Mouse (Mus musculus) layer of hippocampus, adult 2 months (tissue): Measurements from ENCODE around the gene Fam118a. TPM values are rescaled to one million over a fixed set of nuclear protein-coding genes. Genes with fewer than 3 reads are reported as not detected.
"Not testable (repeated sequence)": the region's sequence is repeated elsewhere in the genome, so short reads cannot be mapped to it uniquely, and the experiment has no call there.

ENCODE experiments used
- DNase-seq, 2 experiments: peaks; one replicate each; pipeline ENCODE4 v3.0.0; 2022; ENCODE audit warnings: low spot score in 2 of 2
- H3K27ac ChIP-seq: fragments of 200-600 bp; 2 replicates; pipeline ENCODE4 v1.8.1; 2022
- H3K4me3 ChIP-seq: fragments of 200-600 bp; 2 replicates; pipeline ENCODE4 v1.8.1; 2022; ENCODE audit warnings: mild to moderate bottlenecking
- CTCF ChIP-seq: fragments of 200-600 bp; conservative IDR thresholded peaks from 2 replicates; pipeline ENCODE4 v1.8.1; 2022; ENCODE audit warnings: antibody characterized with exemption, mild to moderate bottlenecking, moderate library complexity
- total RNA-seq, 2 experiments: library from RNA; stranded (reverse); gene quantifications; 2 replicates each; pipeline ENCODE4 v1.2.3; 2021

Fam118a gene
- total RNA-seq, 2 experiments from 2014 or later: 26.9 to 35.9 TPM

DNA sequence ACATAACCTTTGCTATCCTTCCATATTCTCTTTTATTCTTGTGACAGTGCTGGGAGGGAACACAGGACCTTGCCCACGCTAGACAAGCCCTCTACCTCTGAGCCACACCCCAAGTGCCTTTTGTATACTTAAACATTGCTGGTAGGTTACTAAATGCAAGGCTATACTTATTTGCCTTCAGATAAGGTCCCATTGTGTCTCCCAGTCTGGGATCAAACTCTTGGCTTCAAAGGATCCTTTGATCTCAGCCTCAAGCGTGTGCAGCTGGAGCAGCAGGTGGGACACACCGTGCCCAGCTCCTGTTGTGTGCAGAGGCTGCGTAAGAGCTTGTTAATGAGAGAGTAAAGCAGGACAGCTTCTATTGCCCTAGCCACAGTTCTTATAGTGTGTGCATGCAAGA, 1.0 kb upstream of the Fam118a start:
- TF ChIP-seq CTCF: no peak
- no peak for DNase-seq

DNA sequence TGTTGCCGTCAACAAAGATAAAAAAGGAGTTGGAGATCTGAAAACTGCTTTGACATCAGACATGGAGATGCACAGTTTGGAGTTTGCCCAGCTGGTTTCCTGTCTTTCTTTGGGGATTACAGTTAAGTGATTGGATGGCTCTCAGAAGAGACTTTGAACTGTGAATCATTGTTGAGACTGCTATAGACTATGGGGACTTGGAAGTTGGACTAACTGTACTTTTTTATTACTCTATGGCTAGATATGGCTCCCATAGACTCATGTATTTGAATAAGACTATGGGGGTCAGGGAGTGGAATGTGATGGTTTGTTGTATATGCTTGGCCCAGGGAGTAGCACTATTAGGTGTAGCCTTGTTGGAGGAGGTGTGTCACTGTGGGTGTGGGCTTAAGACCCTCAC, 1.9 kb downstream of the Fam118a start:
- not testable (repeated sequence) for H3K27ac ChIP-seq, DNase-seq, H3K4me3 ChIP-seq

More for the DNA sequence above, 1.0 kb upstream of the Fam118a start:
- Histone ChIP-seq H3K27ac (no peak overlapping the region), H3K4me3 (no peak overlapping the region)

DNA sequence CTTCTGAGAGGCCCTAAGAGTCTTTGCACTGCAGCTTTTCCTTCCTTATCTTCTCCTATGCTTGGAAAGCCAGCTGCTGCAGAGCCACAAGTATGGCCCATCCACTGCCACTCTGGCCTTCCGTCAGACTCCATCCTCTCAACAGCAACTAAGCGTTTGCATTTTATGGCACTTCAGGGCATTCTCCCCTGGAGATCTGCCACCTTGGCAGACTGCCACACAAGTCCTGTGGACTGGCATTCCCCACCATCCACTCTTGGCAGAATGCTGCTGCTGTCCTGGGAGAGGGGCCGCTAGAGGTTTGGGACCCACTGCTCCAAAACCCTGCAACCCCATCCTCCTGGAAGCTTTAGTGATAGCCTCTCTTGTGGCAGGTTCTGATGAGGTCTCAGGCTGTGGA, 3.1 kb downstream of the Fam118a start:
- Histone ChIP-seq H3K4me3 (no peak overlapping the region), H3K27ac (no peak overlapping the region)
- TF ChIP-seq CTCF: no peak
- no peak for DNase-seq

DNA sequence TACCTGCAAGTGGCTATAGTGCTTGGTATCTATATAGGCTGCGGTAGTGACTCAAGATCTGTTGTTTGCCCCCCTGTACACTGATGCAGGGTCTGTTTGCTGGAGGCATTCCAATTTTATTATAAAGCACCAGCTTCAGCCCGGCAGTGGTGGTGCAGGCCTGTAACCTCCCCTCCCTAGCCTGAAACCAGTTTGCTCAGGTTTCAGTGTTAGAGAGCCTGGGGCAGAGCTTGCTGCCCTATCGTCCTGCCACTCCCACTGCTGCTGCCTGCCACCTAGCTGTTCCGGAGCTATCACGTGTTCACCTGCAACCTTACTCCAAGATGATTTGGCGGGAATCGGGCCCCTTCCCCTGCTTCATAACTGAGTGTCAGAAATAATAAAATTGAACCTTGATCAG, 5.2 kb downstream of the Fam118a start:
- H3K4me3 ChIP-seq, H3K27ac ChIP-seq, DNase-seq: not testable (repeated sequence)

DNA sequence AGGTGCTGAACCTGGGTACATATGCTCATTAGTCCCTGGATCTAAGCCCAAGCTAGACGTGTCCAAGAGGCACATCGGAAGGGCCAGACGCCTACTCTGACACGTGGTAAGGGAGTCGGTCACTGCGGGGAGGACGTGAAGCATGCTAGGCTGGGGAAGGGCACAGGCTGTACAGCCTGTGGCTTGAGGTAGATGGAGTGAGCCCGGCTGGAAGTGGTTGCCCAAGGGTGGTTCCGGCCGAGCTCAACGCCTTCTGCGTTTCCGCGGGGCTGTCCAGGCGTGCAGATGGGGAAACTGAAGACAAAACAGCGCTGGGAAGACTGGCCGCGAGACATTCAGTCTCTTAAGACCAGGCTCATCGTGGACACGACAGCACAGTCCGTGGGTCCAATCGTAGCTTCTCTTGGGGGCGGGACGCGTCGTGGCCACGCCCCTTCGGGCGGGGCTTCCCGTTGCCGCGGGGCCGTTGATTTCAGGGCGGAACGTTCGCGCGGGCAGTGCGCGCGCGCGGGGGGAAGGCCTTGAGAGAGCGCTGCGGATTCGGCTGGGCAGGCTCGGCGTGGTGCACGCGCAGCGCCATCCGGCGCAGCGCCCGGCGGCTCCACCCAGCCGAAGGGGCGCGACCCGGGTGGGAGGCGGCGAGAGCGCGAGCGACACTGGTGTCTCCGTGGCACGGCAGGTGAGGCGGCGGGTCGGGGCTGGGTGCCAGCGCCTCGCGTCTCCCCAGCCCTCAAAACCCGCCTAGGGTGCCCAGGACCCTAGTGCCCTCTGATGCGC, 8.0 kb downstream of the Fam118a start:
- TF ChIP-seq CTCF: no peak
- Histone ChIP-seq H3K4me3 (peak overlapping the region; percentile 87), H3K27ac (peak overlapping the region; percentile 95)
- DNase-seq: peak; percentile 95 to 98

DNA sequence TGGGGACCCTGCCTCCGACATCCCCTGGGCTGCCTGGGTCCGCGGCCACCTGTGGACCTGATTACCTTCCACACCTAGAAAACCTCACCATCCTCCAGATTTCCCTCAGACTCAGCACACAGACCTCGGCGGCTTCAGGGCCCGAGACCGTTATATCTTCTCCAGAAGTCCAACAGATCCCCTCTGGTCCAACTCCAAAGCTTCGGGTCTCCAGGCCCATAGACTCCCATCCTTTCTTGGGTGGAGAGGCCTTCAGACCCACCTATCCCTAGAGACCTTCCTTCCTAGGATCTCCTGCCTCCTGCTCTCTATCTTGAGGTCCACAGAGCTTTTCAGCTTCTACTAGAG, 8.6 kb downstream of the Fam118a start:
- TF ChIP-seq CTCF: no peak
- DNase-seq: no peak
- H3K4me3 ChIP-seq: peak overlapping the region; percentile 87
- H3K27ac ChIP-seq: peak overlapping the region; percentile 95

DNA sequence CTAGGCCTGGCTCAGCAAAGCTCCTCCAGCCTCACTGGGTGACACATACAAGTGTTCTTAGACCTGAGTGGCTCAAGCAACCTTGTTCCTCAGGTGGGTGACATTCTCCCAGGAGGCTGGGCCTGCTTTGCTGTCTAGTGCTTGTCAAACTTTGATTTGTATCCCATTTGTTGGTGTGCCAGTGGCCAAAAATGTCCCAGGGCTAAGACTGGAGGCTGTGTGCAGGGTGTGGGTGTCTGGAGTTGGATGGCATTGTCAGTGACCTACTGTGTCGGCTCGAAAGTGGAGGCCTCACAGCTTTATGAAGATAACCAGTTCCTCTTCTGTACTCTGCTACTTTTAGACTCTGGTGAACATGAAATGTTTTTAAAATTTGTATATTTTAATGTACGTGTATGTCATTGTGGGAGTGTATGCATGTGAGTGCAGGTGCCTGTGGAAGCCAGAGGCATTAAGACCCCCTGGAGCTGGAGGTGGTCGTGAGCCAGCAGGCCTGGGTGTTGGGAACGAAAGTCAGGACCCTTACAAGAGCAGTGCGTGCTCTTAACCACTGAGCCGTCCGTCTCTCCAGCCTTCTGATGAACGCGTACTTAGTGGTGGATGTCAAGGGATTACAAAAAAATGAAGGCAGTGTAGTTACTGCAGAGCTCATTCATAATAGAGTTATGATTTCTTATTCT, 12.9 kb downstream of the Fam118a start:
- Histone ChIP-seq H3K4me3 (peak overlapping the region; percentile 29), H3K27ac (peak overlapping the region; percentile 95)
- no peak for TF ChIP-seq CTCF
- DNase-seq: no peak

DNA sequence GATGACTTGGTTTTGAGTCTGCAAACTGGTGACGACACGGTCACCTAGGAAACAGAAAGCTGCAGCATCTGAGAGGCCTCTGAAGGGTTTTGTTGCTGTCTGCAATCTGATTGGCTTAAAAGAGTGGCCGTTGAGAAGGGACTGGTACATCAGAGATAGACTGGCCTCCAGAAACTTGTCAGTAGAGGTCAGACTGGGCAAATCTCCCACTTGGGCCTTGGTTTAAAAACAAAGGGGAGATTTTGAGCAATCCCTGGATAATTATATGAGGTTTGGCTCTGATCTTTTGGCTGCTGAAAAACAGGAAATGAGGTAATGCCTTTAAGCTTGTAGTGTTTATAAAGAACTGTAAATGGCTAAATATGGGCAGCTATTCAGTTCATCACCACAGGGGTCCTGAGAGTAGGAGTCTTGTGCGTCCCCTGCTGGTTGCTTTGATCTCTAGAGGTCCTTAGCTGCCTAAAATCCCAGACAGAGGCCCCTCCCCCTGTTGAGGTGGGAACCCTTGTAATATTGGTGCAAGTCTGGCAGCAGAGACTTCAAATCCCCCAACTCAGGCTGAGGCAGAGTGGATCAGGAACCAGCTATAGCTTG, 13.7 kb downstream of the Fam118a start:
- peak; percentile 85 for TF ChIP-seq CTCF
- peak overlapping the region; percentile 33 for H3K4me3 ChIP-seq
- peak overlapping the region; percentile 95 for H3K27ac ChIP-seq
- DNase-seq: peak; percentile 75 to 89

DNA sequence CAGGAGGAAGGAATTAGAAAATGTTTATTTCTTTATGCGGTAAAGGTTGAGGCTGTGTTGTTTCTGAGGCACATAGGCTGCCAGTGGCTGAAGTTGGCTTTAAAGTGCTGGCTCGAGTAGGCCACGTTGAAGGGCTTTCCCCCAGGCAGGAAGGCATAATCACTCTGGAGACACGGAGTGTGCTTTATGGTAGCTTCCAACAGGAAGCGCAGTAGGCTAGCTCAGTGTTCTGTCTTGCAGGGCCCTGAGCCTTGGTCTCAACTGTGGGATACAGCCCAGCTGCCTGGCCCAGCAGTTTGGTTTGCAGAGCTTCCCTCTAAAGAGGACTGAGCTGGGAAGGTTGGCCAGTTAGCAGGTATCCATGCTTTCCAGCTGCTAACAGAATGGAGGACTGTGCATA, 14.4 kb downstream of the Fam118a start:
- DNase-seq: no peak
- no peak for TF ChIP-seq CTCF
- Histone ChIP-seq H3K4me3 (peak overlapping the region; percentile 33), H3K27ac (peak overlapping the region; percentile 95)

DNA sequence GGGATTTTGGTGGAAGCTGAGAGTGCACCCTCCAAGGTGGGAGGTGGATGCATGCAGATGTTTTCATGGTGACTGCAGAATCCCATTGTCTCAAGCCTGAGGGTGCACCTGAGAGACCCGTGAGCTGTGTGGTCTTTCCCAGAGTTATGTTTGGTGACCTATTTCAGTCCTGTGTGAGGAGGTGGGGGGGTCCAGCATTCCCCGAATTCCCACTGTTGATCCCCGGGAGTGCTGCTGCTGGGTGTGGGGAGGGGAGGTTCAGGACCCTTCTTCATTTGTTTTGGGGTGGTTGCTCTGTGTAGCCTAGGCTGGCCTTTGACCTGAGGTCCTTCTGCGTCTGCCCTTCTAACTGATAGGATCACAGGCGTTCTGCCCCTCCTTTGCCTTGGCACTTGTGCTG, 15.0 kb downstream of the Fam118a start:
- no peak for TF ChIP-seq CTCF
- H3K27ac ChIP-seq: peak overlapping the region; percentile 95
- no peak for DNase-seq
- H3K4me3 ChIP-seq: no peak overlapping the region

DNA sequence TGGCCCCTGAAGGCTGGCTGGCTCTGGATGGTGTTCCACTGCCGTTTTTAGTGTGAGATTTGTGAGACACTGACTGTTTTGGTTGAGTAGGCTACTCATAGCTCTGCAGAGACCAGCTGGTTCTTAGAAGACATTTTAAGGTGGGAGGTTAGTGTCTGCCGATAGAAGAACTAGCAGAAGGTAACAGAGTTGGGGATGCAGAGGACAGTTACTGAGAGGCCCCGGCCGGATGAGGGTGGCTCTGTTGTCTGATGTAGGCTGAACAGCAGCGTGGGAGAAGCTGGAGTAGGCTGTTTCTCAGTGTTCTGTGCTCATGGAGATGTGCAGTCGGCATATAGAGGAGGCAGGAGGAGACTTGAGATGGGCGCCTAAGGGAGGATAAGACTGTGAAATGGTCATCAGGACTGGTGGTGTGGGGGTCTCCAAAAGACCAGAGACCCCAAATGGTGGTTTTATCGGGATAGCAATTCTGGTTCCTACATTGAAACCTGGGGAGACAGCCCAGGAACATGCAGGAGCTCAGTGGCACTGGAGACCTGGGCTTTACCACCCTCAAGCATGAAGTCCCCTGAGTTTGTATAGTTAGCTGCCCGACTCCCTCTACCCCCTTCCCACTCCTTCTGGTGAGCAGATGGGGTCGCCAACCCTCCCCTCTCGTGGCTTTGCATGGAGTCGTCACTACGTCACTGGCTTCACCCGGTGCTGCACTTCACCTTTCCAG, 17.6 kb downstream of the Fam118a start:
- no peak for DNase-seq
- peak overlapping the region; percentile 65; the same call in 1 of the 2 replicates for H3K27ac ChIP-seq

DNA sequence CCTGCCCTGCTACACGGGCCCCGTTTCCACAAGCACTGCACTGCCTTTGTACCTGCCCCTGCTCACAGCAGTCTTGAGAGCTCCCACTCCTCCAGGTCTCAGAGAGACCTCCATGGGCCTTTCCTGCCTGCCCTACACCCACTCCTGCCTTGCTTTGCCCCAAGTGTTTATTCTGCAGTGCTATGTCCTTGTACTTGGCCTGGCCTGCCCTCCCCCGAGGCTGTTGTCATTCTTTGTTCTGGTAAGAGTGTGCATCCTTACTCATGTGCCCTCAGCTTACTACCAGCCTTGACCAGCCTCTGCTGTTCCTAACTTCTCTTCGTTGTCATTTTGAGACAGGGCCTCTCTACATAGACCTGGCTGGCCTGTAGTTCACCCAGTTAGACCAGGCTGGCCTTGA, 19.1 kb downstream of the Fam118a start:
- Histone ChIP-seq H3K4me3 (no peak overlapping the region), H3K27ac (no peak overlapping the region)
- no peak for TF ChIP-seq CTCF
- no peak for DNase-seq

More for the DNA sequence above, 17.6 kb downstream of the Fam118a start:
- no peak overlapping the region for H3K4me3 ChIP-seq
- no peak for TF ChIP-seq CTCF

DNA sequence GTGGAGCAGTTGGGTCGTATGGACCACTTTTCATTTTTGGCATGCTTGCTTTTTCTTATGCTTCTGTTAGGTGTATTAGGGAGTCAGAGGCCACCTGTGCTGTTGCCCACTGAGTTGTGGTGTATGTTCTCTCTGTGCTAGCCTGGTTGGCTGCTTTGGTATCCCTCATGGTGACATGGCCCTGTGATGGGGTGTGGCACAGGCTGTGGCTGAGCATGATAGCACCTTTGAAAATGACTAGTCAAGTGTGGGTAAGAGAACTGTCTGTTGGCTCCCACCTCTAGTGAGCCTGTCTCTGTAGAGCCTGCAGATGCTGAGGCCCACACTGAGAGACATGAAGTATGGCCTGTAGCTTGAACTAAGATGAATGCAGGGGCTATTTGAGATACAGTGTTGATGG, 21.0 kb downstream of the Fam118a start:
- Histone ChIP-seq H3K4me3 (no peak overlapping the region), H3K27ac (no peak overlapping the region)
- no peak for DNase-seq
- TF ChIP-seq CTCF: no peak
